Mouse (Mus musculus) left cerebral cortex, postnatal 14 days (tissue): Measurements from ENCODE around the gene Setmar. TPM values are rescaled to one million over a fixed set of nuclear protein-coding genes. Genes with fewer than 3 reads are reported as not detected.

Source experiments
- DNase-seq, 2 experiments: peaks; one replicate each; pipeline ENCODE4 v3.0.0; 2021 to 2022; ENCODE audit warnings: low spot score in 2 of 2, mixed read lengths in 1 of 2
- intact Hi-C: fragments of 180-260 bp; cut with DNase I; formaldehyde crosslinking; loops from one replicate; pipeline ENCODE4 v1.15.1; 2025
- long read RNA-seq, 2 experiments: library from polyadenylated mRNA; stranded (forward); transcript quantifications; one replicate each; pipeline ENCODE4 v2.0.0; 2021
- total RNA-seq, 2 experiments: library from RNA; stranded (reverse); gene quantifications; 2 replicates each; pipeline ENCODE4 v1.2.3; 2021

The Setmar gene
- 1 to 10 TPM; 7.6 to 8.0 TPM for total RNA-seq
- long read RNA-seq, experiment 1, partial matches to known transcripts = 0 of 2 reads
- long read RNA-seq, experiment 1, other reads (novel, unspliced or antisense) = 0 of 2 reads
- long read RNA-seq, experiment 2, partial matches to known transcripts = 0 of 1 reads
- long read RNA-seq, experiment 2, other reads (novel, unspliced or antisense) = 0 of 1 reads

GRCm38 (mm10) chr6:108064918-108065526 is at the start of gene Setmar:
TSS of gene Setmar (plus strand) at chr6:108065045.
- DNase-seq = peak; percentile 95 to 96
- intact Hi-C loops = loop anchor here (5.0 kb wide), 1 partner anchor 342 kb away; no protein-coding TSS in a partner anchor

GRCm38 (mm10) chr6:108021646-108022045 is 43.2 kb upstream of the Setmar start:
- DNase-seq = peak; percentile 59 to 76
- intact Hi-C loops = loop anchor here (10.0 kb wide), 1 partner anchor 297 kb away; no protein-coding TSS in a partner anchor

DNA sequence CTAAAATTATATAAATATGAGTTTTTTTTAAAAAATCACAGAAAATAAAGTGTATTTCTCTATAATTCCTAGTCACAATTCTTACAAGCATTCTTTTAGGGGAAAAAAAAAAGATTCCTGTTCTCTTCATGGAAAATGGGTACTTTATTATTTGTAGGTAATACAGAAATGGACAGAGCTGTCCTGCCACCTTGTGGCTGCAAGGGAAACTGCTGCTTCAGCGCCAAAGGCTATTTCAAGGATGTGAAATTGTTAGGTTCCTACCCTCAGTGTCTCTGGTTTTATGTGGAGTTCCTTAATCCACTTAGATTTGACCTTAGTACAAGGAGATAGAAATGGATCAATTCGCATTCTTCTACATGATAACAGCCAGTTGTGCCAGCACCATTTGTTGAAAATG is 9.8 kb upstream of the Setmar start:
- intact Hi-C loops = loop anchor here (5.0 kb wide), 2 partner anchors 1233 to 1253 kb away; partner anchors contain the start of gene Crbn
- peak in 1 of 2 experiments; percentile 71 for DNase-seq

DNA sequence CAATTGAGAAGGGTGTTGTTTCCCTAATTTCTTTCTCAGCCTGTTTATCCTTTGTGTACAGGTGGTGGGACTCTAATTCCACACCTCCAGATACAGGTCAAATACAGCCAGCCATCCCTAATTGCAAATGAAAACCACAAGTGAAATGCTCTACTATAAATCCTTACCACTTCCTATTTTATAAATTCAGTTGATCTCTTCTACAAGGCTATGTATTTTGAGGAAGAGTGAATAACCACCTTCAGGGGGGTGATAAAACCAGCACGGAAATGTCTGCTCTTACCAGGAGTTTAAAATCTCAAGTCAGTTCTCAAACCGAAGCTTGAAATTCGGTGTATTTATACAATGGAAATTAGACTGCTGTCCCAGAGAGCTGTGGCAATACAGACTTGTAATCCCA is 8.9 kb upstream of the Setmar start:
- intact Hi-C loops = loop anchor here (5.0 kb wide), 2 partner anchors 1234 to 1254 kb away; partner anchors contain the start of gene Crbn
- no peak for DNase-seq

DNA sequence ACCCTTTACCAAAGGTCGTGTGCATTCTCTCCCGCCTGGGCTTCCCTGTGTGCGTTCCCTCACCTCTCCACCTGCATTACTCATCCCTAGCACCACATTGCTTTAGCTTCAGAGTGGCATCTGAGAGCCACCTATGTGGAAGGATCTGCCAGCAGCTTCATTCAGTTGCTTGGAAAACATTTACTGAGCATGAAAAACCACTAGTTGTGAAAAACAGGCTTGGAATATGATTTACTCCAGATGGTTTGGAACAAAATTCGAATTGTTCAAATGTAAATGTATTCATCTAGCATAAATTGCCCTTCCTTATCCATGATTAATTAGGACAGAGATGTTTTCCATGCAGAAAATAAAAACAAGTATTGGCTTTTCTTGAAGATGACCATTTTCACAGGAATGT is 7.5 kb upstream of the Setmar start:
- intact Hi-C loops = loop anchor here (5.0 kb wide), 2 partner anchors 1235 to 1255 kb away; partner anchors contain the start of gene Crbn
- no peak for DNase-seq

GRCm38 (mm10) chr6:108058066-108058465 is 6.8 kb upstream of the Setmar start:
- intact Hi-C loops = loop anchor here (5.0 kb wide), 2 partner anchors 1236 to 1256 kb away; partner anchors contain the start of gene Crbn
- no peak for DNase-seq

GRCm38 (mm10) chr6:108061121-108061520 is 3.7 kb upstream of the Setmar start:
- intact Hi-C loops = no loop called here
- no peak for DNase-seq

- DNase-seq = peak; percentile 87 to 96
- intact Hi-C loops = loop anchor here (5.0 kb wide), 1 partner anchor 342 kb away; no protein-coding TSS in a partner anchor
Measured at GRCm38 (mm10) chr6:108065583-108065982, 738 bp downstream of the Setmar start.

GRCm38 (mm10) chr6:108070947-108071346 is 6.1 kb downstream of the Setmar start:
- DNase-seq = no peak
- intact Hi-C loops = no loop called here

DNA sequence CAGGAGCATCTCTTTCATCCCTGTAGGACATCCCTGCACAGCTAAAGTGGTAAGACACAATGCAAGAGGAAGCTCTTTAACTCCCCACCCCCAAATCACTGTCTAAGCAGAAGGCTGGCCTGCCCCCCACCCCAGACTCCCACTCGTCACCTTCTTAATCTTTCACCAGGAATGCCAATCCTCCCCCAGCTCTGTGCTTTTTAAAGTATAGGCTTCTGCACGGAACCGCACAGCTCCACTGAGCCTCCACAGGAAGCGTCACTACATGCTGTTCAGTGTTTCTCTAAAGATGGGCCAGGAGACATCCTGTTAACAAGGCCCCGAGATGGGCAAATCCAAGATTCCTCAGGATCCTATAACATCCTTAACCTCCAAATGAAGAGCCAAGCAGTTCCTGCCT is 8.2 kb downstream of the Setmar start:
- peak; percentile 43 to 45 for DNase-seq
- intact Hi-C loops = no loop called here

- DNase-seq = no peak
- intact Hi-C loops = no loop called here
Measured at GRCm38 (mm10) chr6:108073931-108074330, 9.1 kb downstream of the Setmar start.

DNA sequence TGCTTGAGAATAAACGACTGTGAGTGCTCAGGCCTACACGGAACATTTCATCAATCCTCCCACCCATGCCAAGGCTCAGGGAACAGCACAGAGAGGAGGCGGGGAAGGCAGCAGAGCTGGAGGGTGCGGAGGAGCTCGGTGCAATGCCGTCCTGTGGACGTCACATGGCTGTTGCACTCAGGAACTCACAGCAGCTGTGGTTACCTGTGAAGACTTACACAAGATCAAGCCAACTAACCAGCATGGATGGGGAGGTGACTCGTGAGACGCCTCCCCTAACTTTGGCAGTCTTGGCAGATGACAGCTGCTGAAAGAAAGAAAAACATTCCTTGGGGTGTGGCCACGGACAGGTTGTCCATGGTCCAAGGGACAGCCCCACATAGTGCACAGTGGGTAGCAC is 9.8 kb downstream of the Setmar start:
- intact Hi-C loops = no loop called here
- DNase-seq = no peak

DNA sequence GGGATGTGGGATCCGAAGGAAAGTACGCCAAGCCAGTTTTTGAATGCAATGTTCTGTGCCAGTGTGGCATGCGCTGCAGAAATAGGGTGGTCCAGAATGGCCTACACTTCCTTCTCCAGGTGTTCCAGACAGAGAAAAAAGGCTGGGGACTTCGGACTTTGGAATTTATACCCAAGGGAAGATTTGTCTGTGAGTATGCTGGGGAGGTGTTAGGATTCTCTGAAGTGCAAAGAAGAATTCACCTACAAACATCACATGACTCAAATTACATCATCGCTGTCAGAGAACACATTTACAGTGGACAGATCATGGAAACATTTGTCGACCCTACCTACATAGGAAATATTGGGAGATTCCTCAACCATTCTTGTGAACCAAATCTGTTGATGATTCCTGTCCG is 11.0 kb downstream of the Setmar start:
- intact Hi-C loops = no loop called here
- no peak for DNase-seq

DNA sequence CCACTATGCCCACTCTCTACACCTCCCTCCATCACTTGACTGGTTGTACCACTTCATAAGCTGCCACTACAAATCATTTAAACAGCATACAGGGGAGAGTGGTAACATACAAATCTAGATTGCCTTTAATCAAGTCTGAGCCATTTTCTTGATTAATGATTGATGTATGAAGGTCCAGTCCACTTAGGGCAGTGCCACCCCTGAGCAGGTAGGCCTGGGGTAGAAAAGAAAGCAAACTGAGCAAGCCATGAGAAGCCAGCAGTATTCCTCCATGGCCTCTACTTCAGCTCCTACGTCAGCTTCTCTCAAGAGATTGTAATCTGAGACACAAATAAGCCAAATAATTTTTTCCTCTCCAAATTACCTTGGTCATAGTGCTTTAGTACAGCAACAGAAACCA is 26.5 kb downstream of the Setmar start:
- DNase-seq = no peak
- intact Hi-C loops = loop anchor here (10.0 kb wide), 2 partner anchors 284 to 644 kb away; no protein-coding TSS in a partner anchor

- DNase-seq = no peak
- intact Hi-C loops = loop anchor here (10.0 kb wide), 2 partner anchors 282 to 642 kb away; no protein-coding TSS in a partner anchor
Measured at GRCm38 (mm10) chr6:108092646-108093045, 27.8 kb downstream of the Setmar start.

DNA sequence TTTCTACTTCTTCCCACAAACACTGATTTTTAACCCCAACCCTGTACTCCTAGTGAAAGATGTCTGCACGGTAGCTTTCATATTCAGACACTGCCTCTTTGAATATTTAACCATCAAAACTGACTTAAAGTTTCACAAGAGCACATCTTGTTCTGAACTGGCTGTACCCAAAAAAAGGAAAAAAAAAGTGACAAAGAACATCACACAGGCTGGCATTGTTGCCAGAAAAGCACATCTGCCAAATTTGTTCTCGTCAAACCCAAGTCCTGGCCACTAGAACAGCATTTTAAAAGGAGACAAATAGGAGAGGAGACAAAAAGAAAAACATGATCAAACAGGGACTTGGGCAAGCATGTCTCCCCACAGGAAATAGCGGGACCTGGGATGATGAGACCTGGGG is 28.6 kb downstream of the Setmar start:
- peak in 1 of 2 experiments; percentile 56 for DNase-seq
- intact Hi-C loops = loop anchor here (10.0 kb wide), 2 partner anchors 281 to 641 kb away; no protein-coding TSS in a partner anchor

DNA sequence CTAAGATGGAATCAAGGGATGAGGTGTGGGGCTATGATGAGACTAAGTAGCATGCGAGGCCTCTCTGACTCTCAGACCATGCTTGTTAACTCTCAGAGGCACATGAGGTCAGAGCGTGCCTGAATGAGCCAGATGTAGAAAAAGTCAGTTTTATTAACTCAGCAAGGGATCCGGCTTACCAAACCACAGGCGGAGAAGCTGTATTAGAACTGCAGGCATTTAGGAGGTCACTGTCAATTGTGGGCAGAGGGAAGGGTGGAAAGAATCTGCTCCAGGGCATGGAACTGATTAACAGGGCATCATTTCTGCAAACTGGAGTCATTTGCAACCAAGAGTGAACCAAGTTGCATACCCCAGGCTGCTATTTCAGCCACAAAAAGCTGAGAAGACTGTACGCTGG is 30.6 kb downstream of the Setmar start:
- intact Hi-C loops = loop anchor here (10.0 kb wide), 2 partner anchors 279 to 639 kb away; no protein-coding TSS in a partner anchor
- no peak for DNase-seq

DNA sequence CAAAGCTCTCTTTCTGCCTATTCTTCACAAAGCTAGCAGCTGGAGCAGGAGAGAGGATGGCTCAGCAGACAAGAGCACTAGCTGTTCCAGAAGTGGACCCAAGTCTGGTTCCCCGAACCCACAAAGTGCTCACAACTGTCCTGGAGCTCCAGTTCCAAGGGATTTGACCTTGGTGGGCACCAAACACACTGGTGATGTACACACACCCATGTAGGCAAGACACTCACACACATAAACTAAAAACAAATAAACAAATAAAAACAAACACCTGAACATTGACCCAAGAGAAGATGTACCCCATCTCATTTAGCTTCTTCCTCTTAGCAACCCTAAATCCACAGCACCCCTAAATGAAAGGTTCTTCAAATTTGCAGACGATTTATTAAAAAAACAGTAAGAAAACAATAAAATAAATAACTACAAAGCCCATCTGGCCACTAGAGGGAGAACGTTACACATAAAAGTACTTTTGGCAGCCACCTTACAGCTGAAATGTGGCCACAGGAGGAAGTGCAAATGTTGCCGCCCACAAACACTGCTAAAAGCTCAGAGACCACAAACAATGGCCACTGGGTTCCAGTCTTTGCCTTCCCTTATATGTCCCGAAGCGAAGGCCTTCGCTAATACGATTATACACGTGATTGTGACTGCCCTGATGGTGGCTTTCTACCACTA is 33.5 kb downstream of the Setmar start:
- intact Hi-C loops = loop anchor here (1.0 to 10.0 kb wide), 3 partner anchors 276 to 636 kb away; no protein-coding TSS in a partner anchor

GRCm38 (mm10) chr6:108098846-108099217 is 34.0 kb downstream of the Setmar start:
- DNase-seq = no peak
- intact Hi-C loops = loop anchor here (1.0 to 10.0 kb wide), 3 partner anchors 276 to 636 kb away; no protein-coding TSS in a partner anchor

More for the DNA sequence above, 33.5 kb downstream of the Setmar start:
- DNase-seq = peak; percentile 70 to 82
